Mouse (Mus musculus): Measurements from ENCODE around the gene Bhlhe23.

Gene Bhlhe23

DNA sequence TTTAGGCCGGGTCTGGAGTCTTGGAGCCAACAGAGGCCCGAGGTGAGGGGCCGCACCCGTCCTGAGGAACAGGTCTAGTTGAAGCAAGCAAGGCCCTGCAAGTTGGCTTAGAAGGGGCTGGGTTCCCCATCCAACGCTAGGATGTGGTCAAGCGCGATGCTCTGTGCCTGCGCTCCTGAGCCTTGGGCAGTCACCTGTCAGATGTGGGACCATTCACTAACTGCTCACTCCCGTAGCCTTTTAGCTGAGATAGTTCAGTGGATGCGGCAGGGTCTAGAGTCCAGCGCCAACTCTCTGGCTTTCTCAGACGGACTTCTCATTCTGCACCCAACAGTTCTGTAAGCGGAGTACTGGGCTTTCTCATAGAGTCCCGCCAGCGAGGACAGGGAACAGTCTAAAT is 1.1 kb downstream of the Bhlhe23 start:
- no peak for DNase-seq (ENCODE audit: low read depth, low spot score)

DNA sequence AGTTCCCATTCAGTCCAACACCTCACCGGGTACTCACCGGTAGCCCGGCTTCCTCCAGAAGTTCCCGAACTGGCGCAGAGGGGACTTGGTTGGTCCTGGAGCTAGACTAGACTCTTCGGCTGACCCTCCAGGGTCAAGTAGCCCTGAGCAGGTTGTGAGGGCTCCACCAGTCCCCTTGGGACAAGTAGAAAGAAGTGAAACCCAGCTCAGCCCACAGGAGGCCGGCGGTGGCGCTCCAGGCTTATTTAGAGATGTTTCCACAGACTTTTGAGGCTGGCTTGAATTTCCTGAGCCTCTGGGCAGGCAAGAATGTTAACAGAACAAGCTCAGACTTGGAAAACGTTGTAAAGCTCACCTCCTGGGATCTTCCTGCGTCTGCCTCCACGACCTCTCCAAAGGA is 1.5 kb downstream of the Bhlhe23 start:
- DNase-seq (ENCODE audit: low read depth, low spot score), result no peak

DNA sequence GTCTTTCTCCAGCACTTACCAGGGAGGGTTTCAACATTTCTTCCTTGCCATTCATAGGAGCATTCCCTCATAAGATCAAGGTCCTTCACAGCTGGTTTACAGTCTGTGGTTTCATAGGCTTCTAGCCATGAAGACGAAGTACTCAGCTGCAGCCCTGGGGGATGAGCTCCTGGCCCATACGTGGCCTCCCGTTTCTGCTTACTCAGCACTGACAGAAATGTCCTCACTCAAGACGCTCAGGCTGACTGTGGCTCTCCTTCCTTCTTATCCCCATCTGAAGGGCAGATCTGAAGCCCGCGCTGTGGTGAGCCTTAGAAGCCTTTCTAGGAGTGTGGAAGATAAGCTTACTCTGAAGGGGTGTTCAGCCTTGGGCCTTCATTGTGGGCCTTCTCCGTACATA is 11.0 kb downstream of the Bhlhe23 start:
- DNase-seq (ENCODE audit: low read depth, low spot score), result no peak

DNA sequence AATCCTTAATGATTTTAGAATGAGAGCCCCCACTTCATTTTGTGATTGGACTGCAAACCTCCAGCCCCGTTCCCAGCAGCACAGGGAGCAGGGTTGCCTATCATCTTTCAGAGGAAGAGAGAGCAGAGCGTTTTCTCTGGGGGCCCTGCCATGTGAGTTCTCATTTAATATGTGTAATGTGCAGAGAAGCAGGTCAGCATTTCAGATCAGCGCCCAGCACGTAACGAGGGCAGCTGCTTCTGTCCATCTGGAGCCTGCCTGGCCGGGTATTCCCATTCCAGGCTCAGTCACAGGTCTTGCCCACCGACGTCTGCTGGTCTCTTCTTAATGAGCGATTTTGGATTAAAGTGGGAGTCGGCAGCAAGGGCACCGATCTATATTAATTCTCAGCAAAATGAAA is 11.7 kb downstream of the Bhlhe23 start:
- no peak for DNase-seq (ENCODE audit: low read depth, low spot score)

DNA sequence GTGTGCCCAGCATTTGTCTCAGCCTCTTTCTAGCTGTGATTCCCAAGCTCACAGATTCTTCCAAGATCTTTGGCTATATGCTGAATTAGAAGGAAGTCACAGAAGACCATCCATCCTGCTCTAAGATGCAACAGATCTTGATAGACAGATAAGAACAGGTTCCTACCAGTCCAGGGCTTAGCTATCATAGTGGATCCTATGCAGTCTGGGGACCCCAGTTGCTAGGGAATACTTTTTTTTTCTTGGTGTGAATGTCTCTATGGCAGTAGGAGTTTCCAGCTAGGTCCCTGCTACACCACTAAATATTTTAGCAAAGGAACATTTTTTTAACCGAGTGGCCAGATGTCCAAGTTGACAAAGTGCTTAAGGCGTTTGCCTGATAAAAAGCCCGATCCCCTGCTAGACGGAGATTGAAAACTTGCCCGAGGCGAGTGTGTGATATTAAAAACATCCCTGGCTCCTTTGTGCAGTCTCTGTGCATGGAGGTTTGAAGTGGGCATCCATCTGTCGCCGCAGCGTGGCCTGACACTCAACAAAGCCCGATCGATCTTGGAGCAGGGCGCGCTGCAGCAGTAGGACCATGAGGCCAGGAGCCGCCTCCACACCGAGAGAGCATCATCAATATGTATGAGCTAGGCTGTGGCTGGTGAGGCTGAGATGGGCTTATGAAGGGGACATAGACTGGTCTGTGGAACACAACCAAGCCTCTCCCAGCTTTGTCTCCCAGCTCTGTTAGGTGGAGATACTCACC is 18.0 kb downstream of the Bhlhe23 start:
- DNase-seq (ENCODE audit: low read depth, low spot score), result no peak

DNA sequence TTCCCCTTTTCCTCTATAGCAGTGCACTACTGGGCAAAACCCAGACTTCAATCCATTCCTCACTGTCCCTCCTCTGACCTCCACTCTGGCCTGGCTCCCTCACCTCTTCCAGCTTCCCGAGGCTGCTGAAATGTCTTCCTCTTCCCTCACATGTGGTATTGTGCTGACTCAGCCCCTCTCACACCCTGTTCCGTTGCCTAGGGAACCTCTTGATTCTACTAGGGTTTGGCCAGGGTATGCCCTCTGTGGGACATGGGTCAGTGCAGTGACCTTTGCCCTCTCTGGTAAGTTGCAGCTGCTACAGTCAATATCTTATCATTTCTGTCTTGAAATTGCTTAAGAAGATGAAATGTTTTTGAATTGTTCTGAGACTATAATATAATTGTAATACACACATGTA is 19.9 kb downstream of the Bhlhe23 start:
- DNase-seq (ENCODE audit: low read depth, low spot score), result no peak

DNA sequence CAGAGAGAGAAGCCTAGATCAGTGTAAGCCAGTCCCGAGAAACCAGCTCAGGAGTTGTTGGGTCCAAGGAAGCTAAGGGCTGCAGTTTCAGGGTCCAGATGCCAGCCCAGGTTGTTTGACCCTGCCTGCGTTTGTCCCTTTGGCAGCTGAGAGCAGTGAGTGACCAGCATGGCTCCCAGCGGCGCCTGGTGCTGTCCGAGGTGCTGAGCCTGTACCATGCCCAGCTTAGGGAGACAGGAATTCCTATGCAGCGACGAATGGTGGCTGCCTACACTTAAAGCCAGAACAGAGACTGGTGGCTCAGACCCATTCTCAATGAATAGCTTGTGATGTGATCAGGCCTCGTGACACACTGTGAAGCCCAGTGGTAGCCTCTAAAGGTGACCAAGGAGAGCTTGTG is 20.8 kb downstream of the Bhlhe23 start:
- DNase-seq (ENCODE audit: low read depth, low spot score), result no peak

DNA sequence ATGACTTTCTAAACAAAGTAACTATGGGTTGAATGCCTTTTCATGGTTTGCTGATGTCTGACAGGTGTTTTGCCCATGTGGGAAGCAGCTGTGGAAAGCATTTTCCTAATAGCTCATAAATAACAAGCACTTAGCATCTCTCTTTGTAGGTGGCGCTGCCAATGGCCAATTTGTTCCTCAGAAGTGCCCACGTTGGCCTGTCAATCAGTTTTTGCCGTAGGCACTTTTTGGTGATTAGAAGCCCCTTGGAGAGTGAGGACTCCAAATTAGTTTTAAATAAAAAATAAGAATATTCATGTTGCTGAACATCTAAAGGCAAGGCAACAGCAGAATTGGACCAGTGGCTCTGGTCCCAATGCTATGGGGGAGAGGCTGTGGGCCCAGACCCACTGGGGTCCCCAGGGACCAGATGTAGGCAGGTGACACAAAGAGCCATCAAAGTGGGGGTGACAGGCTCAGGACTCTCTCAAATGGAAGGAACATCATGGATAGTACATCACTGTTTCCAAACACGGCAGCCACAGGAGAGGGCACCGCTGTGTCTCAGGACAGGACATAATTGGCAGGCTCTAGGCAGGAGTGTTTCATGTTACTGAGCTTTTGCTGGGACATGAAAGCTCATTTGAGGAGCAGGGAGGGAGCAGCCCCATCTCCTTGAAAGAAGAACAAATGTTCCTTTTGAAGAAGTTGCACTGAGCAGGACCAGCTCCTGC is 21.6 kb downstream of the Bhlhe23 start:
- DNase-seq (ENCODE audit: low read depth, low spot score), result no peak

DNA sequence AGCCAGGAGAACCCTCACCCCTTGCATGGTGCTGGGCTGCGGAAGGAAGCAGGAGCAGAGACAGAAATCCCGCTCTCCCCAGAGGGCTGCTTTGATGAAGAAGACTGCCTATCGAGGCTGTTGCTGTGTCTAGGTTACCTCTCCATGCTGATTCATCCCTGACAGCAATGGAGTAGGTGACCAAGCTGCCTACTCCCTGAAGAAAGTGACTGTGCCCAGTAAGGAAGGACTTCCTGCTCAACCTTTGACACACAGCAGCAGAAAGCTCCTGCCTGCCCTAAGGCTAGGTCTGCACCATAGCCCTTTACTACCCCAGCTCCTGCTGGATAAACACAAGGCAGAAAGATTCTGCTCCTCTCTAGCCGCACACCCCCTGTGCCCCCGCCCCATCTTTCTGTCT is 27.8 kb downstream of the Bhlhe23 start:
- DNase-seq (ENCODE audit: low read depth, low spot score), result no peak

DNA sequence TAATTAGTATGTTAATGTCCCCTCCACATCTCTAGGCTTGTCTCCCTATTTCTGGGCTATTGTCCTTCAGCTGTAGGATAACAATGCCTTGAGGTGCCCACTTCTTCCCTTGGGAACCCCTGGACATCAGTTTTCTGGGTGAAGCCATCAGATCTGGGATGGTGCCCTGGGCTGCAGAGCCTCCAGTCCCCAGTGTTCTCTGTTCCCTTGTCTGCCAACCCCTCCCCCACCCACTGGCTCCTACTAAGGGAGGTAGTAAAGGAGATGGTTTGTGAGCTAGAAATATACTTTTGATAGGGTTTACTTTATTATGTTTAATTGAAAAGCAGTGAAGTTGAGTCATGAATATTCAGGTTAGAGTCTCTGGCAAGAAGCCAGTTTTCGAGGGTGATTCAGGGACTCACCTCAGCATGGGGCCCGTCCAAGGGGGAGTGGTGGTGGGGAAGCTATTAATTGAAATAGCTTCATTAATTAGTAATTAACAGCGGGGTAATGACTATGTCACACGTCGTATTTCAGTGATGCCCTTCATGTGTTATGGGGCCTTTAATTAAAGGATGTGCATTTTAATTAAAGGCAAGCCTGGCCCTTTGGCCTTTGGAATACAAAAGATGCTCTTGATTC is 30.0 kb downstream of the Bhlhe23 start:
- no peak for DNase-seq (ENCODE audit: low read depth, low spot score)

DNA sequence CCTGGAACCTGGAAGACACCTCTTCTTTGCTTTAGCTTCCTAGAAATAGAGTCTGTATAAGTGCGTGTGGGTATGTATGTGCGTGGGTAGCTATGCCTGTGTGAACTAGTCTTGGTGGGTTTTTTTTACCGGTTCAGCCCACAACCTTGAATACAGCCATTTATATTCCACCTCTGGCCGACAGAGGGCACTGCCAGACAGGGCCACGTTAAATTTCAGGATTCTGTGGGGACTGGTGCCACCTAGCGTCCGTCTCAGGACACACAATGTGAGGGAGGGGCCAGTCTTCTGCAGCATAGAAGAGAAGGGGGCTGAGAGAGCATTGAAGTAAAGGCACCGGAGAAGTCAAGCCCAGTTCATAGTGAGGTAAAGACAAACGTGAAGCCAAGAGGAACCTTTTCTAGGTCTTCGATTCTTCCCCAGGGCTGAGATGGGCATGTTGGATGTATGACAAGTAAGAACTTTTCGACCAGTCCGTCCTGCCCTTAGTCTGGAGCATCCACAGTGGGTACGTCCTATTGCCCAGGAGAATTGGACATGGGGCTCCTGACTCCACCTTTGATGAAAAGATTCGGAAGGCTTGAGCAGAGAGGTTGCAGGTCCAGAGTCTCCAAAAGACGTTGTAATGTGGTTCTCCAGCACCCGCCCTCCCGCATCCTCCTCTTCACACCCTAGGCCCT is 31.3 kb downstream of the Bhlhe23 start:
- peak; percentile 52 for DNase-seq (ENCODE audit: low read depth, low spot score)

DNA sequence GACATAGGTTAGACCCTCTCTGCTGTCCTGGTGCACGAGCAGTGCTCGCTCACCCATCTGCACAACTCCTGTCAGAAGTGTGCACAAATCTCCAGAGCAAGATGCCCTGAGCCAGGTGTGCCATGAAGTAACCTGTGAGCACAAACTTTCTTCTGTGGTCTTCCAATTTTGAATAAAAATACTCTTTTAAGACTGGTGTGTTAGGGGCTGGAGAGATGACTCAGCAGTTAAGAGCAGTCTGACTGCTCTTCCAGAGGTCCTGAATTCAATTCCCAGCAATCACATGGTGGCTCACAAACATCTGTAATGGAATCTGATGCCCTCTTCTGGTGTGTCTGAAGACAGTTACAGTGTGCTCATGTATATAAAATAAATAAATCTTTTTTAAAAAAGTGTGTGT is 33.4 kb downstream of the Bhlhe23 start:
- DNase-seq (ENCODE audit: low read depth, low spot score), result no peak

DNA sequence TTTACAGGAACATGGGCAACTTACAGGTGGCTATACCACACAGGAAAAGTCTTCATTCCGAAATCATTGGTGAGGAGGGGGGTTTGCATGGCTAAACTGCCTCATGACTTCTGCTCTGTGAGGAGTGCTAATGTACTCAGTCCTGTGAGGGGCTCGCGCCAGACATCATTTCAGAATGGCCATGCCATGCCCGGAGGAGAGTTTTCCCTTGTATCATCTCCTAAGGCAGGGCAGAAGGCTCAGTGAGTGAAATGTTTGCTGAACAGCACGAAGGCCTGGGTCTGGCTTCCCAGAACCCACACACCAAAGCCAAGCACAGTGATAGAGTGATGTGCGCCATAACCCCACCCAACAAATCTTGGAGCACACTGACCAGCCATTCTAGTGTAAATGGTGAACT is 33.9 kb downstream of the Bhlhe23 start:
- DNase-seq (ENCODE audit: low read depth, low spot score), result no peak

DNA sequence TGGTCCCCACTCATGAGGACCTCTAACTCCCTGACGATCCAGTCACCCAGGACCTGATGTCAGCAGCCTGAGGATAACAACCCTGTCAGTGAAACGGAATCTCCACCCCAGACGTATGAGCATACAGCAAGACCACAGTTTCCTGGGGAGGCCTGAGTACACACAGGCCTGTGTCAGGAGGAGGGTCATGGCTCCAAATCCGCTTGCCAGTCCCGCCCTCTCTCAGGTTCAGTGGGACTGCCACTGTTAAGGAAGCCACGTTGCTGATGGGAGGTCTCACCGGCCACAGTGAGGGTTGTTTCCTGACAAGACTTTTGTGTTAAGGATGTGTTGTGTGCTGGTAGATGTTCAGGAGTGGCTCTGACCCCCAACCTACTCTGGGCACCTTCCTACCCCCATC is 35.3 kb downstream of the Bhlhe23 start:
- DNase-seq (ENCODE audit: low read depth, low spot score), result no peak

DNA sequence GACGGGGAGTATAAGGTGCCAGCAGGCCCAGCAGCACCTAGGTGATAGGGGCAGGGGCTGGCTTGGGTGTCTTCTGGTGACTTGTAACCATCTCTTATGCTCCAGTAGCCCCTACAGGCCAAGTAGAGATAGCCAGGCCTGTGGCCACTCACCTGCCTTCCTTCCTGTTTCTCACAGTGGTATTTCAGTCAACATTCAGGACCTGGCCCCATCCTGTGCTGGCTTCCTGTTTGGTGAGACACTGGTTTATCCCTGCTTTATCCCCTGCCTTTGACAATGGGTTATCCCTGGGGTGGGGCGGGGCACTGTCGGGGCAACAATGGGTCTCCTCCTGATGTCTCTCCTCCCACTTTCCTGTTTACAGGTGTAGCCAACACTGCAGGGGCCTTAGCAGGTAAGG is 36.4 kb downstream of the Bhlhe23 start:
- DNase-seq (ENCODE audit: low read depth, low spot score), result no peak

DNA sequence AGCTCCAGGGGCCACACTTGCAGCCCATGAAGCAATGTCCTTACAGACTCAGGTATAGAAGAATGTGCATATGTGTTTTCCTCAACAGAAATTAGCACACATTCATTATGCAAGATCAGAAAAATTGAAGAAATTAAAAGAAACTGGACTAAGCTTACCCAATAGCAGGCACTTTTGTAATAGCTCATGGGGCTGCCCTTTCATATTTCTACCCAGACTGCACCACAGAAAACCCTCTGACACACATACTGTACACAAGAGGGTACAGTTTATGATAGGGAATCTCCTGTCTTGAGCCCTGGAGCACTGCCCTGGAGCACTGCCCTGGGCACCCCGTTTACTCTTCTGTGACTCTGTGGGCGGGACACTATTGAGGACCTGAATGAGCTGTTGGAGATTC is 38.7 kb downstream of the Bhlhe23 start:
- no peak for DNase-seq (ENCODE audit: low read depth, low spot score)

DNA sequence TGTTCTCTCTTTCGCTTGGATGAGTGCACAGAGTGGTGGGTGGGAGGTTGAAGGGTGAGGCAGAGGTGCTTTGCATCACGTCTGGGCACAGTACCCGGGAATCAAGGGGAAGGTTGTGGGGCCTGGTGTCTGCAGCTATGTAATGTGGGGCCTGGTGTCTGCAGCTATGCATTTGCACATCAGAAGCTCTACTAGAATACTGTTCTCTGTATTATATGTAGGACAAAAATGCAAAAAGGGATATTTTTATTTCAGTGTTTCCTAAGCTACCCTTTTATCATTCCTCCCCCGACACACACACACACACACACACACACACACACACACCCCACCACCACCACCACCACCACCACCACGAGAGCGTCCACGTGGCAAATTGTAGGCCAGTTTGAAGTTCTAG is 41.5 kb downstream of the Bhlhe23 start:
- no peak for DNase-seq (ENCODE audit: low read depth, low spot score)

DNA sequence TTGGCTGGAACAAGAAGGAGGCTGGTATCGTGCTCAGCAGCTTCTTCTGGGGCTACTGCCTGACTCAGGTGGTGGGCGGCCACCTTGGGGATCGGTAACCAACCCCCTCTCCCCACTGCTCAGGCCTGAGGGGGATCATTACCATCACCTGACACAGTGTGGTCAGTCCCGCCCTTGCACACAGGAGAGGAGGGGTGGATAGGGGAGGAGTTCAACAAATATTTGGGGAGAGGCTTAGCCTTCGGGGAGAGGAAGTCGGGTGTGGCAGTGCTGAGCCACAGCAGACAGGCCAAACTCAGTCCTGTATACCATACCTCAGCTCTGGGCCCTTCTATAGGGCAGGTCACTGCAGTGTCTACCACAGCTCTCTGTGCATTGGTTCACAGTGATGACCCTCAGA is 44.7 kb downstream of the Bhlhe23 start:
- no peak for DNase-seq (ENCODE audit: low read depth, low spot score)

DNA sequence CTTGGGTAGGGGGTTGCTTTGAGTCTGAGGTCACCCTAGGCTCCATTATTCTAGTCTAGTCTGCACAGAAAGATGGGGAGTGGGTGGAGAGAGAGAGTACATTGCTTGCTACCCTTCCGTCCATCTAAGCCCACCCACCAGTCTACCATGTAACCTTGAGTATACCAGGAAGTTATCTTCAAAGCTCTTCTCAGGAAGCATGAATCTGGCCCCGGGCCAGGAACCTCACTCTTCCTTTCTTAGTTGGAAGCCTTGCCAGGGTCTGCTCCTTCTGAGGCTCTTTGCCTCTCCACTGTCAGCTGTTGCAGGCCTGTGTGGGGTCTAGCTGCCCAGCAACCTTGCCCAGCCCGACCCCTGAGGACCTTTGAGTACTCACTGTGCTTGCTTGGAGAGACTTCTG is 45.7 kb downstream of the Bhlhe23 start:
- no peak for DNase-seq (ENCODE audit: low read depth, low spot score)

DNA sequence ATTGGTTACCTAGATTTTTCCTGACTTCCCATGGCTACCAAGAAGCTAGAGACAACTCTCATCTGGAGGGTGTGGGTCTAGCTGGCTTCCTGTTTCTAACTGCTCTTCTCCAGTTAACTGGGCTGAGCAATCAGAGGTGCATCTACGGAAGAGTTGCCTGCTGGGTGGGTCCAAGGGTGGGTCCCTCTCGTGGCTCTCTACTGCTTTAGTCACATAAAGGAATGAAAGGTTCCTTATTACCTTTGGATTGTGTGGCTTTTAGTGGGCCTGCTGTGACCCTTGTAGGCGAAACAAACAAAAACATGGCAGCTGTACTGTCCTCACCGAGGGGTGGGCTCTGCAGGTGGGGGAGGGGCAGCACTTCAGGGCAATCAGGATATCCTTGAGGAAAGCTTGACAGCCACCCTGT is 49.1 kb downstream of the Bhlhe23 start:
- DNase-seq (ENCODE audit: low read depth, low spot score), result no peak

DNA sequence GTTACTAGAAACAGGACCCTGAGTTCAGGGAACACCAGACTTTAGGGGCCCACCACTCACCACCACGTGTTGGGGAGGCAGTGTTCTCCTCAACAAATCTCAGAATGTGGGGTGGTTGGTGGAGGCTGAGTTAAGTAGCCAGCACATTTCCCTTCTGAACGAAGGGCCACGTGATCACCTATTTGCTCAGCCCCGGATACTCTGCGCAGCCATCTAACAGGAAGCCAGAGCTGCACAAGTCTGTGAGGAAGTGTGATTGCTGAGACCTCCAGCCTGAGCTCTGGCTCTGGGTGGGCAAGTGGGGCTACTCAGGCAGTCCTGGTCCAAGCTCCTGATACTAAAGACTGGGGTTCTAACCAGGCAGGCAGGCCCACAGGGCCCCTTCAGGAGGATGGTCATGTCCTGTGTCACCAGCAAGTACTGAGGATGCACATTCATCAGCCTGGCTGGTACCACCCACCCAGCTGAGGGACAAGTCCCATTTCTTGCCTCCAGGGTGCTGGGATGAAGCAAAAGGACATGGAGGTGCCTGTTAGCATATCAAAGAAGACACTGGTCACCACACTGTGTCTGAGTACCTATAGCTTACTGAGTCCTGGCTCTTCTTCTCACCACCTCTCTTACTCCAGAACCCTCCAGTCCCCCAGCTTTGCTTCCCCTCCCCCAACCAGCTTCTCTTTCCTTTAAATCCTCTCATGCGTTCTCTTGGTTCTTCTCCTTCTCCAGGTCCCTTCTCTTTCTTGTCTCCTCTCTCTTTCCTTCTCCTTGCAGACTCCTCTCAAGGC is 49.9 kb downstream of the Bhlhe23 start:
- DNase-seq (ENCODE audit: low read depth, low spot score), result no peak
